Mouse (Mus musculus) heart, embryonic 11.5 days (tissue): Measurements from ENCODE around the gene Mus81. TPM values are rescaled to one million over a fixed set of nuclear protein-coding genes. Genes with fewer than 3 reads are reported as not detected.
A peak's percentile ranks its signal among the peaks of the same experiment; 100 is the strongest.

Experiments
- ATAC-seq: fragments of 200-750 bp; cut with Nextera tagmentation; replicated peaks from 2 replicates; pipeline ENCODE4 v1.8.0; 2017; ENCODE audit warnings: moderate library complexity; ENCODE audit not compliant: insufficient number of reproducible peaks, low FRiP score, low TSS enrichment
- H3K27ac ChIP-seq: fragments of 300-500 bp; sonication (generic); 2 replicates; pipeline ENCODE4 v1.5.1; 2014; ENCODE audit warnings: mild to moderate bottlenecking, low read depth, low read length
- H3K27me3 ChIP-seq: fragments of 300-500 bp; sonication (generic); 2 replicates; pipeline ENCODE4 v1.6.1; 2014; ENCODE audit warnings: mild to moderate bottlenecking, low read length, mixed read lengths; ENCODE audit not compliant: control insufficient read depth, insufficient read depth
- H3K36me3 ChIP-seq: fragments of 300-500 bp; sonication (generic); 2 replicates; pipeline ENCODE4 v1.6.1; 2014; ENCODE audit warnings: mild to moderate bottlenecking, low read length, moderate library complexity, mixed read lengths; ENCODE audit not compliant: control insufficient read depth, insufficient read depth
- H3K4me1 ChIP-seq: fragments of 300-500 bp; sonication (generic); 2 replicates; pipeline ENCODE4 v1.6.1; 2014; ENCODE audit warnings: low read length; ENCODE audit not compliant: control insufficient read depth, insufficient read depth
- H3K4me2 ChIP-seq: fragments of 300-500 bp; sonication (generic); 2 replicates; pipeline ENCODE4 v1.6.1; 2014; ENCODE audit warnings: mild to moderate bottlenecking, moderate library complexity
- H3K4me3 ChIP-seq: fragments of 300-500 bp; sonication (generic); 2 replicates; pipeline ENCODE4 v1.5.1; 2014; ENCODE audit warnings: low read depth, low read length
- H3K9ac ChIP-seq: fragments of 300-500 bp; sonication (generic); 2 replicates; pipeline ENCODE4 v1.6.1; 2014; ENCODE audit warnings: mild to moderate bottlenecking, low read depth, low read length, moderate library complexity
- H3K9me3 ChIP-seq: fragments of 300-500 bp; sonication (generic); replicated peaks from 2 replicates; pipeline ENCODE4 v1.6.1; 2016; ENCODE audit warnings: low read length; ENCODE audit not compliant: control insufficient read depth
- WGBS: fragments of 180-500 bp; shearing (Covaris S2); extraction: QIAGEN DNeasy Blood & Tissue Kit; methylation state at CpG from one replicate; pipeline ENCODE4 v1.1.7; 2014; ENCODE audit not compliant: insufficient replicate concordance; 5-methylcytosine and 5-hydroxymethylcytosine counted together
- polyA plus RNA-seq: library from polyadenylated mRNA; unstranded; fragments of >200 nt; fragmentation: Nextera tagmentation; extraction: Ambion mirVana; gene quantifications from 2 replicates; pipeline ENCODE4 v1.2.1, GENCODE M21; 2014

Gene Mus81
- polyA plus RNA-seq, 1 experiment from 2014 or later, result 32.2 TPM

- no peaks in the 10 kb centered on the region for H3K27me3 ChIP-seq
- no peak overlapping the region for H3K4me2 ChIP-seq
- no peak overlapping the region for H3K27ac ChIP-seq
- peaks cover 12% of the 10 kb centered on the region for H3K4me1 ChIP-seq
- H3K9me3 ChIP-seq, result no peaks in the 10 kb centered on the region
- no peak for ATAC-seq
- peaks cover 26% of the 10 kb centered on the region for H3K36me3 ChIP-seq
- H3K4me3 ChIP-seq, result no peak overlapping the region
- WGBS, result 88% methylated on average over 18 of the region's 18 CpGs
- no peak overlapping the region for H3K9ac ChIP-seq
These were observed 10.4 kb downstream of the Mus81 start for GRCm38 (mm10) chr19:5477668-5478300.

DNA sequence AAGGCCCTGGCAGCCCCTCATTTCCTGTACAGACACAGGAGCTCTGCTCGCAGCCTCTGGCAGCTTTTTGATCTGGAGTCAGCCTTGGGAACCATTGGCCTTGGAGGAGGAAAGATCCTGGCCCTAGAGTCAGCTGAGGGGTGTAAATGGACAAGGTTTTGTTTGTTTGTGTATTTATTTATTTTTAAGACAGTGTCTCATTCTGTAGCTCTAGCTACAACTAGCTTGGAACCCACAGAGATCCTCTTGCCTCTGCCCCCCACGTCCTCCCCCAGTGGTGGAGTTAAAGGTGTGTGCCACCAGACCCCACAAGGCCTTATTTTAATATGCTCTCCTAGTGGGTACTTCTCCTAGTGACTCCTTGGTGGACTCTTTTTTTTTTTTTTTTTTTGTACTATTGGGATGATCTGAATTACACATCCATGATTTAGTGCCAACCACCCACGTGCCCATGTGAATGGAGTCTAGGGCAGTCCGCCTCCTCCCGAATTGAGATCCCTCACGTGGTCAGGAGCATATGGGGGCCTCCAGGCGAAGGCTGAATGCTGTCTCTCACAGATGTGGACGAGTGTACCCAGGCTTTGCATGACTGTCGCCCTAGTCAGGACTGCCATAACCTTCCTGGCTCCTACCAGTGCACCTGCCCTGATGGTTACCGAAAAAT, 11.1 kb downstream of the Mus81 start:
- H3K4me3 ChIP-seq, result no peak overlapping the region
- 83% methylated on average over 10 of the region's 10 CpGs for WGBS
- H3K4me2 ChIP-seq, result peak overlapping the region; percentile 3; the same call in 1 of the 2 replicates
- no peak overlapping the region for H3K27ac ChIP-seq
- no peak for ATAC-seq
- no peaks in the 10 kb centered on the region for H3K9me3 ChIP-seq
- no peak overlapping the region for H3K9ac ChIP-seq
- H3K27me3 ChIP-seq, result no peaks in the 10 kb centered on the region
- peaks cover 12% of the 10 kb centered on the region for H3K4me1 ChIP-seq
- H3K36me3 ChIP-seq, result peaks cover 23% of the 10 kb centered on the region

DNA sequence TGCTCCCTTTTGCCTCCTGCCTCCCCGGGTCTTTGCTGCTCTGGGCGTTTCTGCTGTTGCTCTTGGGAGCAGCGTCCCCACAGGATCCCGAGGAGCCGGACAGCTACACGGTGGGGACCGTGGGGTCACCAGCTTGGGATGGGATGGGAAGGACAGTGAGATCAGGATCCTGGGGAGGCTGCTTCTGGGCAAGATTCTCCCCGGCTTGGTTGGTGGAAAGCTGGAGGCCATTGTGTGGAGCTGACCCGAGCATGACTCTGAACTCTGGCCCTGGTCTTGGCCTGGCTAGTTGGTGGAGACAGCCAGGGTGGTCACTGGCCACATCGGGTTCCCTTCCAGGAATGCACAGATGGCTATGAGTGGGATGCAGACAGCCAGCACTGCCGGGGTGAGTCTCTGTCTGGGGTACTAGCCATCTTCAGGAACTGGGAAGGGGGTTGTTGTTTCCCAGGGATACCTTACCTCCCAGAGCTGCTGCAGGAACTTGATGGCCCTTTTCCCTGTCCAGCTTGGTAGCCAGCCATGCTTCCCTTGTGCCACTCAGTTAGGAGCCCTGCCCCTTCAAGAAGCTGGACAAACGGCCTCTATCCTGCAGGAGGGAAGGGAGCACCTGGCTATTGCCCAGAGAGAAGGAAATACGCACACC, 13.0 kb downstream of the Mus81 start:
- peak overlapping the region; percentile 86 for H3K27ac ChIP-seq
- no peak for ATAC-seq
- H3K4me3 ChIP-seq, result peak overlapping the region; percentile 68
- H3K4me2 ChIP-seq, result peak overlapping the region; percentile 74
- H3K36me3 ChIP-seq, result peaks cover 12% of the 10 kb centered on the region
- H3K9ac ChIP-seq, result peak overlapping the region; percentile 82
- no peaks in the 10 kb centered on the region for H3K27me3 ChIP-seq
- 18% methylated on average over 13 of the region's 13 CpGs for WGBS
- no peaks in the 10 kb centered on the region for H3K9me3 ChIP-seq
- peaks cover 12% of the 10 kb centered on the region for H3K4me1 ChIP-seq

DNA sequence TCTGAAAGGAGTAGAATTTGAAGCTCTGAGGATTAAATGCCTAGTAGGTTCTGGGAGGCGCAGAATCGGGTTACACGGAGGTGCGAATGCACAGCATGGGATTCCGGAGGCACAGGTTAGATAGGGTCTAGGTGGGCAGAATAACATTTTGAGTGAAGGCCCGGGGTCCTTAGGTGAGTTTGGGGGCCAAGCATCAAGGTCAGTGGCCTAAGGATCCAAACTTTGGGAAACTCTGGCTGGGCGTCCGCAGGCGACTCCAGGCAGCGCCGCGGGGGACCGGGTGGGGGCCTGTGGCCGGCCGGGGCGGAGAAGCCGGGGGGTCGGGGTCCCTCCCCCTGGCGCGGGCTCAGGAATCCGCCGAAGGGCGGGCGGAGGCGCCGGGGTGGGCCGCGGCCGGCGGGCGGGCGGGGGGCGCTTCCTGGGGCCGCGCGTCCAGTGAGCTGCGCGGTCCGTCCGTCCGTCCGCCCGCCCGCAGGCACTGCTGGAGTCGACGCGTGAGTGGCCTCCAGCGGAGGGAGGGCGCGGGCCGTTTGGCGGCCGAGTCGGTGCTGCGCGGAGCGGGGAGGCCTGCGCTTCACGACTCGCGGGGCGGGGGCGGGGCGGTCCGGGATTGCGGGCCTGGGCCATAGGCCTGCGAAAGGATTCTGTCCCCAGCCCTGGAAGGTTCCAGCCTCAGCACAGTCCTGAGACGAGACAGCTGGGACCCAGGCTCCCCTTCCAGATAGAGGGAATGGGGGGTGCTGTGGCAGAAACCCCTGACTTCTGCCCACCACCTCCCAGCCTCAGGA, 13.7 kb downstream of the Mus81 start:
- under 1% methylated on average over 44 of the region's 68 CpGs for WGBS
- Histone ChIP-seq H3K4me1 (peaks cover 16% of the 10 kb centered on the region), H3K4me3 (peak overlapping the region; percentile 68), H3K27me3 (no peaks in the 10 kb centered on the region), H3K9ac (peak overlapping the region; percentile 82), H3K27ac (peak overlapping the region; percentile 86), H3K4me2 (peak overlapping the region; percentile 74), H3K9me3 (no peaks in the 10 kb centered on the region), H3K36me3 (peaks cover 11% of the 10 kb centered on the region)
- ATAC-seq, result peak; percentile 54

GRCm38 (mm10) chr19:5473720-5474119, 14.5 kb downstream of the Mus81 start, which contains the start of gene Efemp2:
TSS of gene Efemp2 (plus strand) at chr19:5473954.
- Histone ChIP-seq H3K27ac (peak within 1 kb of the TSS; percentile 86), H3K9ac (peak within 1 kb of the TSS; percentile 82), H3K4me1 (peaks cover 19% of the 10 kb centered on the region), H3K4me2 (peak within 1 kb of the TSS; percentile 74), H3K36me3 (peaks cover 7% of the 10 kb centered on the region), H3K9me3 (no peaks in the 10 kb centered on the region), H3K27me3 (no peaks in the 10 kb centered on the region), H3K4me3 (peak within 1 kb of the TSS; percentile 68)
- ATAC-seq, result peak; percentile 37; the same call in 1 of the 2 replicates
- under 1% methylated on average over 22 of the region's 22 CpGs for WGBS

DNA sequence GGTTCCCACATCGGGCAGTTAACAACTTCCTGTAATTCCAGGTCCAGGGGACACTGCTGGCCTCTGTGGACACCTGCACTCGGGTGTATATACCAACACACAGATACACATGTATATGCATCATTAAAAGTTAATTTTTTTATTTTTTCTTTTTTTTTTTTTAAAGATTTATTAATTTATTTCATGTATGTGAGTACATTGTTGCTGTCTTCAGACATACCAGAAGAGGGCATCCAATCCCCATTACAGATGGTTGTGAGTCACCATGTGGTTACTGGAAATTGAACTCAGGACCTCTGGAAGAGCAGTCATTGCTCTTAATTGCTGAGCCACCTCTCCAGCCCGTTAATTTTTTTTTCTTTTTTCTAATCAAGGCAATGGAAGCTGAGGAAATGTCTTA, 15.3 kb downstream of the Mus81 start:
- Histone ChIP-seq H3K9ac (no peak overlapping the region), H3K27me3 (no peaks in the 10 kb centered on the region), H3K36me3 (peaks cover 6% of the 10 kb centered on the region; the same call in 1 of the 2 replicates), H3K4me2 (no peak overlapping the region), H3K27ac (no peak overlapping the region), H3K4me1 (peaks cover 24% of the 10 kb centered on the region), H3K4me3 (no peak overlapping the region), H3K9me3 (no peaks in the 10 kb centered on the region)
- no peak for ATAC-seq
- 72% methylated on average over 3 of the region's 3 CpGs for WGBS

GRCm38 (mm10) chr19:5471846-5472245, 16.4 kb downstream of the Mus81 start:
- Histone ChIP-seq H3K4me2 (no peak overlapping the region), H3K4me1 (peaks cover 24% of the 10 kb centered on the region), H3K27ac (no peak overlapping the region), H3K9ac (no peak overlapping the region), H3K9me3 (no peaks in the 10 kb centered on the region), H3K27me3 (no peaks in the 10 kb centered on the region), H3K36me3 (peaks cover 5% of the 10 kb centered on the region; the same call in 1 of the 2 replicates), H3K4me3 (no peak overlapping the region)
- no peak for ATAC-seq
- 47% methylated on average over 5 of the region's 5 CpGs for WGBS

DNA sequence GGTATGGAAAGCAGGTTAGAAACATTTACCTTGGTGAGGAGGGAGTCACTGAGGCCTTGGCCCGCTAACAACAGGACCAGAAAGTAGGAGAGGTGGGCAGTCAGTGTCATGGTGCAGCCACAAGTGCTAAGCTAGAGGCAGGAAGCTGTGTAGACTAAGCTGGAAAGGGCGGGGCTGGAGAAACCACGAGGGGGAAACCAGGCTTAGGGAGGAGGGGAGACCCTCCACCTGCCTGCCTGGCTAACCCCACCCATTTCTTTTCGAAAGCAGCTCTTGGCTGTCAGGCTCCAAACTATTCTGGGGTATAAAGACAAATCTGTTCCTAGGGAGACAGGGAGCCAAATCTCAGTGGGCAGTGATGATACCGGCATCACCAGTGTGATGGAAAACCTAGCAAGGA, 19.8 kb downstream of the Mus81 start, which contains the start of gene Ctsw:
Gene Ctsw, minus strand, starts transcription at position 134 of the 400 bp plus-strand sequence.
- WGBS, result 53% methylated on average over 5 of the region's 5 CpGs
- no peak for ATAC-seq
- H3K27ac ChIP-seq, result no peak within 1 kb of the TSS

More for the DNA sequence above, 19.8 kb downstream of the Mus81 start, which contains the start of gene Ctsw:
- H3K4me1 ChIP-seq, result peaks cover 18% of the 10 kb centered on the region
- H3K4me3 ChIP-seq, result no peak within 1 kb of the TSS
- no peak within 1 kb of the TSS for H3K4me2 ChIP-seq
- peaks cover 18% of the 10 kb centered on the region for H3K36me3 ChIP-seq
- H3K9ac ChIP-seq, result no peak within 1 kb of the TSS
- no peaks in the 10 kb centered on the region for H3K27me3 ChIP-seq
- no peaks in the 10 kb centered on the region for H3K9me3 ChIP-seq
